13 mouse cellular contexts compared by ENCODE assay signal in genomic region chr13:83727766-83728395, GRCm38 (mm10).
A peak's percentile ranks its signal among the peaks of the same experiment; 100 is the strongest.
DNase-seq lines count a peak whose midpoint lies in the region; ATAC-seq and TF ChIP-seq lines count a peak whose summit lies in the region.
"Had no signal": no experiment of that assay in that cellular context is flagged by ENCODE, and none has a peak within 500 bp of the region (broad histone marks: within the 10 kb centered on the region; RNA-seq: fewer than 3 reads in every experiment).

No protein-coding gene starts in this region.

- WGBS in embryonic facial prominence, embryonic 10.5 days = 6% methylated on average over 9 of the region's 9 CpGs
- WGBS in hindbrain, embryonic 11.5 days = 5% methylated on average over 9 of the region's 9 CpGs
- 4% methylated on average over 9 of the region's 9 CpGs for WGBS in neural tube, embryonic 12.5 days

- no peak for DNase-seq in layer of hippocampus, adult 2 months (ENCODE audit: low spot score in 2 of 2)
- no peak for DNase-seq in layer of hippocampus, adult 9-10 months (ENCODE audit: low spot score)
- no peak for DNase-seq in embryonic facial prominence, embryonic 10.5 days (ENCODE audit: low spot score)
- peak; percentile 53 for DNase-seq in hindbrain, embryonic 11.5 days (ENCODE audit: low spot score)
- DNase-seq in lung, postnatal 14 days = no peak
- DNase-seq in adrenal gland, postnatal 36 days = no peak
- no peak for DNase-seq in gastrocnemius, postnatal 4 days (ENCODE audit: low spot score in 2 of 2)
- DNase-seq: adrenal gland, postnatal 25 days; heart, adult 18-20 months; kidney, postnatal 10 days; lung, postnatal 4 days had no signal

- peaks cover 22% of the 10 kb centered on the region for H3K4me1 ChIP-seq in embryonic facial prominence, embryonic 10.5 days
- no peaks in the 10 kb centered on the region for H3K4me1 ChIP-seq in hindbrain, embryonic 11.5 days (replicated peaks; ENCODE audit: control insufficient read depth, insufficient read depth, low read length)
- H3K4me1 ChIP-seq in neural tube, embryonic 12.5 days = no peaks in the 10 kb centered on the region

- H3K9ac ChIP-seq in hindbrain, embryonic 11.5 days (ENCODE audit: low read depth, low read length) = peak overlapping the region; percentile 96
- peak overlapping the region; percentile 100 for H3K9ac ChIP-seq in neural tube, embryonic 12.5 days
- H3K9ac ChIP-seq: limb, embryonic 13.5 days had no signal

- H3K27me3 ChIP-seq in embryonic facial prominence, embryonic 10.5 days (replicated peaks; ENCODE audit: low read depth, poor library complexity, severe bottlenecking) = peaks cover 99% of the 10 kb centered on the region
- peaks cover 5% of the 10 kb centered on the region; the same call in 1 of the 2 replicates for H3K27me3 ChIP-seq in hindbrain, embryonic 11.5 days (ENCODE audit: control insufficient read depth, insufficient read depth, low read length)
- H3K27me3 ChIP-seq in neural tube, embryonic 12.5 days (replicated peaks) = no peaks in the 10 kb centered on the region

- no peak for ATAC-seq in hindbrain, embryonic 11.5 days (ENCODE audit: low FRiP score)
- ATAC-seq in neural tube, embryonic 12.5 days (ENCODE audit: low FRiP score, low read depth) = no peak

- H3K27ac ChIP-seq in layer of hippocampus, adult 2 months = peak overlapping the region; percentile 100
- peak overlapping the region; percentile 81 for H3K27ac ChIP-seq in embryonic facial prominence, embryonic 10.5 days (replicated peaks)
- H3K27ac ChIP-seq in hindbrain, embryonic 11.5 days (ENCODE audit: low read depth, low read length) = peak overlapping the region; percentile 100
- peak overlapping the region; percentile 100 for H3K27ac ChIP-seq in neural tube, embryonic 12.5 days
- H3K27ac ChIP-seq: limb, embryonic 13.5 days had no signal

- TF ChIP-seq CTCF in layer of hippocampus, adult 2 months (conservative IDR thresholded peaks at IDR 0.05) = no peak

- H3K36me3 ChIP-seq in embryonic facial prominence, embryonic 10.5 days (replicated peaks) = no peaks in the 10 kb centered on the region
- H3K36me3 ChIP-seq in hindbrain, embryonic 11.5 days (ENCODE audit: control insufficient read depth, insufficient read depth, low read length) = no peaks in the 10 kb centered on the region
- H3K36me3 ChIP-seq in neural tube, embryonic 12.5 days = peaks cover 10% of the 10 kb centered on the region; the same call in 1 of the 2 replicates
- H3K36me3 ChIP-seq: limb, embryonic 13.5 days had no signal

- H3K9me3 ChIP-seq in embryonic facial prominence, embryonic 10.5 days = no peaks in the 10 kb centered on the region
- no peaks in the 10 kb centered on the region for H3K9me3 ChIP-seq in hindbrain, embryonic 11.5 days (ENCODE audit: control insufficient read depth, low read length)
- H3K9me3 ChIP-seq in neural tube, embryonic 12.5 days = no peaks in the 10 kb centered on the region
- H3K9me3 ChIP-seq: limb, embryonic 13.5 days had no signal

- H3K4me2 ChIP-seq in hindbrain, embryonic 11.5 days (replicated peaks; ENCODE audit: low read depth, low read length) = peak overlapping the region; percentile 60
- peak overlapping the region; percentile 72 for H3K4me2 ChIP-seq in neural tube, embryonic 12.5 days (replicated peaks)

- H3K4me3 ChIP-seq in layer of hippocampus, adult 2 months = peak overlapping the region; percentile 88
- H3K4me3 ChIP-seq in embryonic facial prominence, embryonic 10.5 days = peak overlapping the region; percentile 72
- peak overlapping the region; percentile 90 for H3K4me3 ChIP-seq in hindbrain, embryonic 11.5 days (ENCODE audit: low read depth, low read length)
- peak overlapping the region; percentile 90 for H3K4me3 ChIP-seq in neural tube, embryonic 12.5 days
